Mouse (Mus musculus): ENCODE results near the gene Ctnna2.

GRCm38 (mm10) chr6:77687173-77687572 lies 292.3 kb downstream of the Ctnna2 start:
- TF ChIP-seq POLR2A (IDR thresholded peaks at IDR 0.05; ENCODE audit: extremely low read depth, insufficient read depth, low read length) (no peak), CTCF (IDR thresholded peaks at IDR 0.05; ENCODE audit: extremely low read depth, insufficient read depth, low read length) (no peak)
